ENCODE assay signal across 8 mouse cellular contexts in the genomic region with DNA sequence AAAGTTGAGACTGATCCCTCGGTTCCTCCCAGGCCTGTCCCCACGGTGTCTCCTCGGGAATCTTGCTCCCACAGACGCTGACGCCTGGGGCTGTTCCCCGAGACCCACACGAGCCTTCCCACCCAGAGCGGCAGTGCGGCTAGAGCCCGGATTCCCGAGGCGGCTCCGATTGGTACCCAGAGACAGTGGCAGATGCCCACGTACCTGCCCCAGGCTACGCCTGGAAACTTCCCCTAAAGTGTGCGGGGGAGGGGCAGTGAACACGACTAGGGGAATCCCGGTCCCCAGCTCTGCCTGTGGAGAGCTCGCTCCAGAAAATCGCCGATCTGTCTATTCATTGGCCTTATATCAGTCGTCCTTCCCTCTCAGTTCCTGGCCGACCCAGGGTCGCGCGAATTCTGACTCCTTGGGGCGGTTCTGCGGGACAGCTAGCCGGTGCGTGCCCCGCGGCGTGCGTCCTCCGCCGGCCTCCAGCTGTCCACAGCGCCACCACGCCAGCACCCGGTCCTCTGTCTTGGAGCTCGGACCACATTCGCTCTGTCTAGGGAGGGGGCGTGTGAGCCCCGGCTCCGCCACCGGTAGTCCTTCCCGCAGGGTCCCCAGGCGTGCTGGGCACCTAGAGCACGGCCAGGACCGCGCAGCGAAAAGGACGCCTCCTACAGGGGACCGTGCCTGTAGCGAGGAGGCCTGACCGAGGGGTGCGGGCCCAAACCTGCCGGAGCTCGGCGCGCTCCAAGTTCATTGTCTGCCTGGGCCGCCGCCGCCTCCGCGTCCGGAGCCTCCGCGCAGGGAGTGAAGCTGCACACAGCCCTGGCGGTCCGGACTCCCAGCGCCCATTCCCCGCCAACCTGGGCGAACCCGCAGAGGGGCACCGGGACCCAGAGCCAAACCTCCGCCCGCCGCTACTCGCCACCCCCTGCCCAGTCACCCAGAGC. TPM values are rescaled to one million over a fixed set of nuclear protein-coding genes. Genes with fewer than 3 reads are reported as not detected.
A peak's percentile ranks its signal among the peaks of the same experiment; 100 is the strongest.
DNase-seq lines count a peak whose midpoint lies in the region; ATAC-seq and TF ChIP-seq lines count a peak whose summit lies in the region.

No protein-coding gene starts in this region.

- no peaks in the 10 kb centered on the region for H3K27me3 ChIP-seq in Patski
- peaks cover 29% of the 10 kb centered on the region for H3K27me3 ChIP-seq in hindbrain, embryonic 10.5 days (ENCODE audit: insufficient read depth, poor library complexity, severe bottlenecking)

- peak overlapping the region; percentile 90 for H3K4me3 ChIP-seq in hindbrain, embryonic 10.5 days

- DNase-seq in Patski (ENCODE audit: low read depth, low spot score), result no peak
- peak; percentile 64 for DNase-seq in cerebellum, adult 9-10 months
- peak; percentile 58 to 65 for DNase-seq in frontal cortex, postnatal 10 days (ENCODE audit: low spot score in 2 of 2)
- DNase-seq in hindbrain, embryonic 10.5 days (ENCODE audit: low spot score), result peak; percentile 78
- peak; percentile 63 to 76 for DNase-seq in layer of hippocampus, postnatal 10 days (ENCODE audit: low spot score in 2 of 2)
- peak; percentile 78 for DNase-seq in lung, postnatal 10 days
- DNase-seq in ovary, postnatal 10 days (ENCODE audit: low spot score), result peak; percentile 51
- peak; percentile 56 to 65 for DNase-seq in thymus, postnatal 10 days (ENCODE audit: low spot score in 2 of 2)

- peaks cover 63% of the 10 kb centered on the region for H3K4me1 ChIP-seq in hindbrain, embryonic 10.5 days (replicated peaks)

- WGBS in hindbrain, embryonic 10.5 days, result under 1% methylated on average over 79 of the region's 79 CpGs

- H3K36me3 ChIP-seq in hindbrain, embryonic 10.5 days, result no peaks in the 10 kb centered on the region

- in situ Hi-C loops in Patski (cut with MboI; ENCODE audit: low pct_unique_long_range_greater_than_20kb), result loop anchor here (5.0 kb wide), 2 partner anchors 89 to 156 kb away; no protein-coding TSS in a partner anchor

- CTCF ChIA-PET in Patski (lab: Charles Lee), result interaction anchor here (0.7 to 7.9 kb wide), 8 partner anchors 10 to 236 kb away, joined by 3 to 47 read pairs (median 4); no protein-coding TSS in a partner anchor

- H3K27ac ChIP-seq in hindbrain, embryonic 10.5 days, result peak overlapping the region; percentile 97

- no peaks in the 10 kb centered on the region for H3K9me3 ChIP-seq in hindbrain, embryonic 10.5 days

- TF ChIP-seq CTCF in Patski (IDR thresholded peaks at IDR 0.05), result no peak

- peak; percentile 61 for ATAC-seq in Patski

- POLR2A ChIA-PET in Patski (lab: Charles Lee), result interaction anchor here (0.5 to 2.5 kb wide), 6 partner anchors 10 to 158 kb away, joined by 3 to 9 read pairs (median 4); no protein-coding TSS in a partner anchor

RNA-seq across cellular contexts. Expression of a gene that starts 0.7 kb away (rescaled TPM):
- 14.3 TPM for polyA plus RNA-seq in Patski (2021)
- 22.0 and 25.9 TPM in 2 replicates for polyA plus RNA-seq in hindbrain, embryonic 10.5 days (2016; fragmentation: Nextera tagmentation; extraction: Ambion mirVana)
- total RNA-seq in layer of hippocampus, postnatal 10 days (2021), result 10 to 100 TPM; 33.0 to 34.1 TPM
